Mouse (Mus musculus): ENCODE data around the gene Kcnh4.

DNA sequence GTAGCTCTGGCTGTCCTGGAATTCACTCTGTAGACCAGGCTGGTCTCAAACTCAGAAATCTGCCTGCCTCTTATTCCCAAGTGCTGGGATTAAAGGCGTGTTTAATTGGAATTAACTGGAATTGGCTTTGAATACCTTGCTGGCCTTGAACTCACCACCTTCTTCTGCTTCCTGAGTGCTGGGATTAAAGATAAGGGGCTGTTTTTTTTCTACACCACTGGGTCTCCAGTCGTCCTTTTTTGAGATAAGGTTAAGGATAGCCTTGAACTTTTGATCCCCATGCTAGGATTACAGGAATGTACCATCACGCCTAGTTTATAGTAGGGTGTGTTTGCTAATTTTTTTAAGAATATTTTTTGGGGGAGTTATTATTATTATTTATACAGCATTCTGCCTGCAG lies 18.3 kb upstream of the Kcnh4 start:
- no peak for TF ChIP-seq CTCF (IDR thresholded peaks at IDR 0.05; ENCODE audit: borderline replicate concordance, extremely low read depth, insufficient read depth, insufficient read length)
- TF ChIP-seq POLR2A (IDR thresholded peaks at IDR 0.05; ENCODE audit: borderline replicate concordance, extremely low read depth, insufficient read depth, insufficient read length, poor library complexity, severe bottlenecking), result no peak
